In genomic region chr6:139841272-139841671, GRCm38 (mm10) we compare ENCODE assay signal across 12 mouse cellular contexts.
"Had no signal": no experiment of that assay in that cellular context is flagged by ENCODE, and none has a peak within 500 bp of the region (broad histone marks: within the 10 kb centered on the region; RNA-seq: fewer than 3 reads in every experiment).

No protein-coding gene starts in this region.

- ATAC-seq: intestine, embryonic 15.5 days; midbrain, embryonic 13.5 days had no signal

- DNase-seq: kidney, adult 18-20 months; kidney, postnatal 10 days; kidney, postnatal 4 days; thymus, adult 18-20 months; thymus, postnatal 14 days had no signal

- H3K27ac ChIP-seq: intestine, embryonic 15.5 days; layer of hippocampus, adult 2 months; limb, embryonic 10.5 days; liver, embryonic 15.5 days; macrophage; midbrain, embryonic 13.5 days had no signal

- H3K9me3 ChIP-seq: intestine, embryonic 15.5 days; limb, embryonic 10.5 days; liver, embryonic 15.5 days; midbrain, embryonic 13.5 days had no signal

- H3K4me3 ChIP-seq: intestine, embryonic 15.5 days; layer of hippocampus, adult 2 months; limb, embryonic 10.5 days; liver, embryonic 15.5 days; midbrain, embryonic 13.5 days had no signal

- H3K27me3 ChIP-seq: intestine, embryonic 15.5 days; liver, embryonic 15.5 days; midbrain, embryonic 13.5 days had no signal

- H3K9ac ChIP-seq: intestine, embryonic 15.5 days; liver, embryonic 15.5 days; midbrain, embryonic 13.5 days had no signal

- H3K36me3 ChIP-seq: intestine, embryonic 15.5 days; limb, embryonic 10.5 days; liver, embryonic 15.5 days; midbrain, embryonic 13.5 days had no signal

- H3K4me2 ChIP-seq: intestine, embryonic 15.5 days; liver, embryonic 11.5 days; liver, embryonic 15.5 days; midbrain, embryonic 13.5 days had no signal

- H3K4me1 ChIP-seq: intestine, embryonic 15.5 days; limb, embryonic 10.5 days; liver, embryonic 15.5 days; midbrain, embryonic 13.5 days had no signal
